Mouse (Mus musculus): ENCODE measurements around the gene Mlh3. TPM values are rescaled to one million over a fixed set of nuclear protein-coding genes. Genes with fewer than 3 reads are reported as not detected.

The Mlh3 gene
- polyA plus RNA-seq, 1 experiment, result 15.7 TPM

- Histone ChIP-seq H3K27me3 (ENCODE audit: control insufficient read depth, insufficient read depth, low read length, poor library complexity, severe bottlenecking) (no peaks in the 10 kb centered on the region), H3K4me3 (ENCODE audit: low read depth, low read length) (no peak overlapping the region), H3K9ac (ENCODE audit: low read depth, poor library complexity, severe bottlenecking) (no peak overlapping the region), H3K9me3 (replicated peaks; ENCODE audit: control insufficient read depth, insufficient read depth, low read length, poor library complexity, severe bottlenecking) (peaks cover 4% of the 10 kb centered on the region; the same call in 1 of the 2 replicates), H3K27ac (ENCODE audit: insufficient read depth, low read length) (no peak overlapping the region), H3K4me1 (ENCODE audit: control insufficient read depth, insufficient read depth, low read length) (no peaks in the 10 kb centered on the region), H3K36me3 (ENCODE audit: control insufficient read depth, insufficient read depth, low read length, poor library complexity, severe bottlenecking) (peaks cover 3% of the 10 kb centered on the region; the same call in 1 of the 2 replicates)
- no peak for TF ChIP-seq CTCF (IDR thresholded peaks at IDR 0.05; ENCODE audit: low read depth, low read length)
- TF ChIP-seq EP300 (IDR thresholded peaks at IDR 0.05; ENCODE audit: insufficient read depth, low read depth, low read length), result no peak
- TF ChIP-seq POLR2A (IDR thresholded peaks at IDR 0.05; ENCODE audit: insufficient read depth, low read length), result no peak
These were observed 27.9 kb upstream of the Mlh3 start for GRCm38 (mm10) chr12:85298127-85298834.

- no peaks in the 10 kb centered on the region for H3K4me1 ChIP-seq (ENCODE audit: control insufficient read depth, insufficient read depth, low read length)
- no peak for TF ChIP-seq POLR2A (IDR thresholded peaks at IDR 0.05; ENCODE audit: insufficient read depth, low read length)
- no peak for TF ChIP-seq CTCF (IDR thresholded peaks at IDR 0.05; ENCODE audit: low read depth, low read length)
- no peak for TF ChIP-seq EP300 (IDR thresholded peaks at IDR 0.05; ENCODE audit: insufficient read depth, low read depth, low read length)
- H3K27me3 ChIP-seq (ENCODE audit: control insufficient read depth, insufficient read depth, low read length, poor library complexity, severe bottlenecking), result no peaks in the 10 kb centered on the region
- H3K9me3 ChIP-seq (replicated peaks; ENCODE audit: control insufficient read depth, insufficient read depth, low read length, poor library complexity, severe bottlenecking), result peaks cover 4% of the 10 kb centered on the region; the same call in 1 of the 2 replicates
- H3K4me3 ChIP-seq (ENCODE audit: low read depth, low read length), result no peak overlapping the region
- H3K9ac ChIP-seq (ENCODE audit: low read depth, poor library complexity, severe bottlenecking), result no peak overlapping the region
- no peak overlapping the region for H3K27ac ChIP-seq (ENCODE audit: insufficient read depth, low read length)
- peaks cover 3% of the 10 kb centered on the region; the same call in 1 of the 2 replicates for H3K36me3 ChIP-seq (ENCODE audit: control insufficient read depth, insufficient read depth, low read length, poor library complexity, severe bottlenecking)
These were observed 27.1 kb upstream of the Mlh3 start for GRCm38 (mm10) chr12:85297345-85297997.

- H3K9ac ChIP-seq (ENCODE audit: low read depth, poor library complexity, severe bottlenecking), result no peak overlapping the region
- H3K27ac ChIP-seq (ENCODE audit: insufficient read depth, low read length), result no peak overlapping the region
- H3K4me3 ChIP-seq (ENCODE audit: low read depth, low read length), result no peak overlapping the region
- TF ChIP-seq CTCF (IDR thresholded peaks at IDR 0.05; ENCODE audit: low read depth, low read length), result no peak
- no peak for TF ChIP-seq EP300 (IDR thresholded peaks at IDR 0.05; ENCODE audit: insufficient read depth, low read depth, low read length)
- TF ChIP-seq POLR2A (IDR thresholded peaks at IDR 0.05; ENCODE audit: insufficient read depth, low read length), result no peak
- H3K27me3 ChIP-seq (ENCODE audit: control insufficient read depth, insufficient read depth, low read length, poor library complexity, severe bottlenecking), result no peaks in the 10 kb centered on the region
- H3K4me1 ChIP-seq (ENCODE audit: control insufficient read depth, insufficient read depth, low read length), result no peaks in the 10 kb centered on the region
- peaks cover 4% of the 10 kb centered on the region; the same call in 1 of the 2 replicates for H3K9me3 ChIP-seq (replicated peaks; ENCODE audit: control insufficient read depth, insufficient read depth, low read length, poor library complexity, severe bottlenecking)
- H3K36me3 ChIP-seq (ENCODE audit: control insufficient read depth, insufficient read depth, low read length, poor library complexity, severe bottlenecking), result peaks cover 3% of the 10 kb centered on the region; the same call in 1 of the 2 replicates
These were observed 26.5 kb upstream of the Mlh3 start for GRCm38 (mm10) chr12:85296915-85297314.

- TF ChIP-seq CTCF (IDR thresholded peaks at IDR 0.05; ENCODE audit: low read depth, low read length) (no peak), POLR2A (IDR thresholded peaks at IDR 0.05; ENCODE audit: insufficient read depth, low read length) (no peak), EP300 (IDR thresholded peaks at IDR 0.05; ENCODE audit: insufficient read depth, low read depth, low read length) (no peak)
- Histone ChIP-seq H3K36me3 (ENCODE audit: control insufficient read depth, insufficient read depth, low read length, poor library complexity, severe bottlenecking) (no peaks in the 10 kb centered on the region), H3K9me3 (replicated peaks; ENCODE audit: control insufficient read depth, insufficient read depth, low read length, poor library complexity, severe bottlenecking) (peaks cover 4% of the 10 kb centered on the region; the same call in 1 of the 2 replicates), H3K4me1 (ENCODE audit: control insufficient read depth, insufficient read depth, low read length) (no peaks in the 10 kb centered on the region), H3K9ac (ENCODE audit: low read depth, poor library complexity, severe bottlenecking) (no peak overlapping the region), H3K27ac (ENCODE audit: insufficient read depth, low read length) (no peak overlapping the region), H3K27me3 (ENCODE audit: control insufficient read depth, insufficient read depth, low read length, poor library complexity, severe bottlenecking) (no peaks in the 10 kb centered on the region), H3K4me3 (ENCODE audit: low read depth, low read length) (no peak overlapping the region)
These were observed 25.1 kb upstream of the Mlh3 start for GRCm38 (mm10) chr12:85295506-85295905.

GRCm38 (mm10) chr12:85292906-85293305 is 22.5 kb upstream of the Mlh3 start:
- Histone ChIP-seq H3K9ac (ENCODE audit: low read depth, poor library complexity, severe bottlenecking) (no peak overlapping the region), H3K9me3 (replicated peaks; ENCODE audit: control insufficient read depth, insufficient read depth, low read length, poor library complexity, severe bottlenecking) (peaks cover 4% of the 10 kb centered on the region; the same call in 1 of the 2 replicates), H3K27me3 (ENCODE audit: control insufficient read depth, insufficient read depth, low read length, poor library complexity, severe bottlenecking) (no peaks in the 10 kb centered on the region), H3K4me3 (ENCODE audit: low read depth, low read length) (no peak overlapping the region), H3K27ac (ENCODE audit: insufficient read depth, low read length) (no peak overlapping the region), H3K4me1 (ENCODE audit: control insufficient read depth, insufficient read depth, low read length) (no peaks in the 10 kb centered on the region), H3K36me3 (ENCODE audit: control insufficient read depth, insufficient read depth, low read length, poor library complexity, severe bottlenecking) (no peaks in the 10 kb centered on the region)
- no peak for TF ChIP-seq POLR2A (IDR thresholded peaks at IDR 0.05; ENCODE audit: insufficient read depth, low read length)
- TF ChIP-seq CTCF (IDR thresholded peaks at IDR 0.05; ENCODE audit: low read depth, low read length), result no peak

- no peak overlapping the region for H3K27ac ChIP-seq (ENCODE audit: insufficient read depth, low read length)
- no peaks in the 10 kb centered on the region for H3K4me1 ChIP-seq (ENCODE audit: control insufficient read depth, insufficient read depth, low read length)
- H3K9me3 ChIP-seq (replicated peaks; ENCODE audit: control insufficient read depth, insufficient read depth, low read length, poor library complexity, severe bottlenecking), result peaks cover 4% of the 10 kb centered on the region; the same call in 1 of the 2 replicates
- H3K4me3 ChIP-seq (ENCODE audit: low read depth, low read length), result no peak overlapping the region
- H3K27me3 ChIP-seq (ENCODE audit: control insufficient read depth, insufficient read depth, low read length, poor library complexity, severe bottlenecking), result no peaks in the 10 kb centered on the region
- no peaks in the 10 kb centered on the region for H3K36me3 ChIP-seq (ENCODE audit: control insufficient read depth, insufficient read depth, low read length, poor library complexity, severe bottlenecking)
- no peak overlapping the region for H3K9ac ChIP-seq (ENCODE audit: low read depth, poor library complexity, severe bottlenecking)
- TF ChIP-seq POLR2A (IDR thresholded peaks at IDR 0.05; ENCODE audit: insufficient read depth, low read length), result no peak
- no peak for TF ChIP-seq CTCF (IDR thresholded peaks at IDR 0.05; ENCODE audit: low read depth, low read length)
- no peak for TF ChIP-seq EP300 (IDR thresholded peaks at IDR 0.05; ENCODE audit: insufficient read depth, low read depth, low read length)
These were observed 21.9 kb upstream of the Mlh3 start for GRCm38 (mm10) chr12:85292288-85292687.
